Mouse (Mus musculus) heart, postnatal 14 days (tissue): Measurements from ENCODE around the gene Tgfa. TPM values are rescaled to one million over a fixed set of nuclear protein-coding genes. Genes with fewer than 3 reads are reported as not detected.

Experiments
- DNase-seq, 2 experiments: peaks; one replicate each; pipeline ENCODE4 v3.0.0; 2021 to 2022
- intact Hi-C: fragments of 180-260 bp; cut with DNase I; formaldehyde crosslinking; loops from one replicate; pipeline ENCODE4 v1.15.1; 2025
- total RNA-seq, 2 experiments: library from RNA; stranded (reverse); gene quantifications; 2 replicates each; pipeline ENCODE4 v1.2.3; 2021

Tgfa gene
- total RNA-seq, 2 experiments from 2014 or later = 1.3 to 1.4 TPM

DNA sequence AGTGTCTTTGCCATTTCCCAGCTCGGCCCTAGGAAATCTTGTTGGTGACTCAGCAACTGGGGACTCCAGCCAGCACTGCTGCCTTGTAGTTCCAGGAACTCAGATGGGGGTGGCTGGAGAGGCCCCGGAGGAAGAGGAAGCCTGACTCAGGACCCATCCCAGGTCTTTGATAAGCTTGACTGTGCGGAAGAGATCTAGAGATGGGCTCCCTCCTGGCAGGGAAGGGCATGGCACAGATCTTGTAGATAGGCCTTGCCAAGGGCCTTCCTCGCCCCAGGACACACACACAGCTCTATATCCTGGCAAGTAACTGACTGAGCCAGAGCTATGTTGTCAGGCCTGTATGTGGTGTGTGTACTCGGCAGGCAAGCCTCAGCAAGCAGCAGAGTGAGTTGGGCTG lies 24.5 kb downstream of the Tgfa start:
- intact Hi-C loops = no loop called here
- DNase-seq = peak in 1 of 2 experiments; percentile 34

DNA sequence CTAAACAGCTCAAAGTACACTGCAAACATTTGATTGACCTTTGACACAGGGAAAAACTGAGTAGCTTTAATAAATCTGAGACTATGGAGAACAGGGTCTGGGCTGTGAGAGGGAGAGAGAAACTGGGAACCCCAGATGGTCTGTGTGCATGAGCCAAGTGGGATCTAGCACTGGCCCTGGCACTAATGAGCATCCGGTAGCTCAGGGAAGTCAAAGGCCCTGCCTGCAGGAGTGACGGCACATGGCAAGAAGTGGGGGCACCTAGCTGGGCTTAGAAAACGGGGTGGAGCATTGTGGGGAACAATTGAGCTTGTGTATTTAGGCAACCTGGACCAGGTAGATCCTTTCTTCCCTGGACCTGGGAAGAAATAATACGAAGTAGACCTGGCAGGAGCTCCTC lies 25.1 kb downstream of the Tgfa start:
- intact Hi-C loops = no loop called here
- DNase-seq = no peak

DNA sequence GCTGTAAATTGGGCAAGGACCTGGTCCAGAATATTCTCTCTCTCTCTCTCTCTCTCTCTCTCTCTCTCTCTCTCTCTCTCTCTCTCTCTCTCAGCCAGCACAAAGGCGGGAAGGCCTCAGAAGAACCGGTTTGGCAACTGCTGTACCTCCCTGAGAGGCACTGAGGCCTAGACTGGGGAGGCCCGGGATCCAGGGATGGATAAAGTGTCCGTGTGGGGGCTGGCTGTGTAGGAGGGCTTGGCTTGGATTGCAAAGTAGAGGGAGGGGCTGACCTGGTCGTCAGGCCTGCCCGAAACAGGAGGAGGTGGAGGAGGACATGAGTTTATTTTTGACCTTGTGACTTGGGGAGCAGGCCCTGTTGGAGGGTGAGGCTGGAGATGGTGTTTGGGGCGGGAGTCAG lies 27.4 kb downstream of the Tgfa start:
- no peak for DNase-seq
- intact Hi-C loops = no loop called here

DNA sequence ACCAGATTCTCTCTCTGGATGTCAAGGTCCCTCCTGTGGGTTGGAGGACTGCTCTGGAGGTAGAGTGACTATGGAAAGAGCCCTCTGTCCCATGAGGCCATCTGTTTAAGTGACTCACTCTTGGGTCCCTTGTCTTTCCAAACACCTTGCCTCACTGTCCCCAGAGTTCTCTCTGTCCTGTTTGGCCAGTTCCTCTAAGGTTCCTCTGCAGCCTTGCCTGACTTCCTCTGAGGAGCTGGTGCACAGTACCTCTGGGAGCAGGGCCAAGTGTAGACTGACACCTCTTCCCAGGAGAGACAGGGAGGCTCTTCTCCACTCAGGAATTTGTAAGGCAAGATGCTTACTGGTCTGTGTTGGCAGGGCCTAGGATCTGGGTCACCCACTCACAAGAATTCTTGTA lies 30.6 kb downstream of the Tgfa start:
- intact Hi-C loops = no loop called here
- no peak for DNase-seq

DNA sequence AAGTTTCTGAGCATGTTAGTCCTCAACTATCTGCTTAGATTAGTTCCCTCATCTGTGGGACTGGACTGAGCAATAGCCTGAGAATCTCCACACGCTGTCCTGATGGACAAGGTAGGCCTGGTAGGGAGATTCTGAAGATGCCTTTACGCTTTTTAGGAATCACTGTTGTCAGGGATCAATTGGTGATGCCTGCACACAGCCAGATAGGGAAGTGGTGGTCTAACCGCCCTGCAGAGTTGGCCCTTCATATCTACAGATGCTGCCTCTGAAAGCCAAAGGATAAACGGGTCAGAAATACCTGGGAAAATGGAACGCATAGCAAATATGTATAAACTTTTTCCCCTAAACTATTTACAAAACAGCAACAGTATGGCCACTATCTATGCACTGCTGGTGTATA lies 37.3 kb downstream of the Tgfa start:
- intact Hi-C loops = no loop called here
- no peak for DNase-seq

DNA sequence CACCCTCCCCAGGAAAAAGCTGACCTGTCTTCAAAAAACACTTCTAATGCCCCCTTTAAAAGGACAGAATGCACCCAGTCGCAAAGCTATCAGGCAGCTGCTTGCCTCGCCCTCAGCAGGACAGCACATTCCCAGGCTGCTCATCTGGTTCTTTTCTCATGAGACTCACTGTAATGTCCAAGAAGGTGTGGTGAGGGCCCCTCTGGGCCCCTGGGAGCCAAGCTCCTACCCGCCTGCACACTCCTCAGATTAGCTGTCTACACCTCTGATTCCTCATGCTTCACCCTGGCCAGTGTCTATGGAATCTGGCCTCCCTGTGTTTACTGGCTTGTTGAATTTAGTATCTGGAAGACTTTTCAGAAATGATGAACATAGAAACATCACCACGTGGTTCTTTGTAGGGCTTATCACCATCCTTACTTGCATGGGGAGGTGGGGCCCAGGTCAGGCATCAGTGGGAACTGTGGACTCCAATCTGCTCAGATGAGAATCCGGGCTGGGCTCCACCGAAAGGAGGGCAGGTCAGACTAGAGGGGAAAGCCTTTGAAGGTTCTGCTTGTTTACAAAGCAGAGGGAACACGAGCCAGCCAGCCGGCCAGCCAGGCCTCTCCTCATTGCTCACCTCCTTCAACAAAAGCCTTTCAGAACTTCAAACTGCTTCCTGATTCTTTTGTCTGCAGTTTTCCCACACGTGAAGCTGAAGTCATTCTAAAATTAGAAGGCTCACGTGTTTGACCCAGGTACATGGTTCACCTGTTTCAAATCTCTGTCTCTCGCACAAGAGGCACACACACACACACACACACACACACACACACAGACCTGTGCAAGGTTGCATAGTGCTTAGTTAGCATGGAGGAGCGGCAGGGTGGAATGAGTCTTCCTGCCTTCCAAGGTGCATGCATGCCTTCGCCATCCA lies 38.7 kb downstream of the Tgfa start:
- DNase-seq = no peak
- intact Hi-C loops = no loop called here

DNA sequence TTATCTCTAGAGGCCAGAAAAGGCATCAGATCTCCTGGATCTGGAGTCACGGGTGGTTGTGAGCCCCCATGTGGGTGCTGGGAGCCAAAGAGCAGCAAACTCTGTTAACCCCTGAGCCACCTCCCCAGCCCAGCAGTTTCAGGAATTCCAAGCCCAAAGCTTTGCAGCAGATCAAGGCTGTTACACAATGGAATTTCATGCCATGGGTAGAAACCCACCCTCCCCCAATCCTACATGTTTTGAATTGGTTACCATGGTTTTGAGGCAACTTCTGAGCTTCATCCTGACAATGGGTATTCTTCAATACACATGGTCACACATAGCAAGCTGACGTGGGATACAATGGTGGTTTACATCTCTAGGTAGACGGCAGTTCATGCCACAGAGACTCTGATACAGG lies 49.8 kb downstream of the Tgfa start:
- no peak for DNase-seq
- intact Hi-C loops = no loop called here

DNA sequence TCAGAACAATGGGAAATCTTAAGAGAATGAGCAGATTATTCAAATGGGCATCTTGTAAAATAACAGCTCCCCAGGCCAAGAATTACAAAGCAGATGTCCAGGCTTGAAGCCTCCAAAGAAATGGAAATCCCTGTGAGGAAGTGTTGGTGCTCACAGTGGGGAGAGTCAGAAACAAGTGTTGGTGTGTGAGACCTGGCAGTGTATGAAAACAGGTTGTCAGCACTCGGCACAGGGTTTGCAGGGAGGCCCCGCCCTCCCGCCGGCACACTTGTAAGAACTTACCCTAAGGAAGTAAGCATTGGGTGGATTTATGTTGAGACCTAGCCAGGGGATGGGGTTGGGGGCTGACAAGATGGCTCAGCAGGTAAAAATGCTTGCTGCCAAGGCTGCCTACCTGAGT lies 50.9 kb downstream of the Tgfa start:
- intact Hi-C loops = no loop called here

DNA sequence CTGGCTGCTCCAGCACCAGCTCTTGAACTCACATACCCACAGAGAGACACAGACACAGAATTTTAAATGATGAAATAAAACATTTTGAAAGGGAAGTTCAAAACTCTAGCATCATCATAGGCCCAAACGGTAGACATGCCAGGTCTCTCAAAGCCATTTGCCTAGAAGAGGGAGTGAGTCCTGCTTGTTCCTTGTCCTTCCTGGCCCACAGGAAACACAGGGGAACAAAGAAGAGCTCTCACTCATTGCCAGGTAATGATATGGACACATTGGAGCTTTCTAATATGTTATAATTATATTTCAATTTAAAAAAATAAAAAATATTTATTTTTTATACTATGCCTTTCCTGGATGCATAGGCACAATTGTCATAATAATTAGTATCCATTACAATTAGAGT lies 53.5 kb downstream of the Tgfa start:
- intact Hi-C loops = no loop called here
- no peak for DNase-seq

More for the DNA sequence above, 50.9 kb downstream of the Tgfa start:
- DNase-seq = no peak

DNA sequence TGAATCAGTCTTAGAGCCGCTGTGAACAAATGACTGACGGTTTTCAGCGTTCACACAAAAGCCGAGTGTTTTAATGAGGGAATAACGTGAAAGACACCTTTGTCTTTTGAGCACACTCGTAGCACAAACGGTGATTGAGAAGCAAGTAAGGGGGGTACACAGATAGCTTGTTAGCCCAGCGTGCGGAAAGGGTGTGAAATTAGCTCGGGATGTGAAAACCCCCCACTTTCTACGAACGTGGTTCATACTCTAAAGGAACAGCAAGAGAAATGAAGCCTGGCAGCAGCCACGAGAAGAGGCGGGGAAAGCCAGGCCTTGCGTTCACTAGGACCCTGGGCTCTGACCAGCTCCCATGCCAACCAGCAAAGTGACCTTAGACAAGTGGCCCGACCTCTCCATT lies 54.0 kb downstream of the Tgfa start:
- intact Hi-C loops = no loop called here
- DNase-seq = no peak

DNA sequence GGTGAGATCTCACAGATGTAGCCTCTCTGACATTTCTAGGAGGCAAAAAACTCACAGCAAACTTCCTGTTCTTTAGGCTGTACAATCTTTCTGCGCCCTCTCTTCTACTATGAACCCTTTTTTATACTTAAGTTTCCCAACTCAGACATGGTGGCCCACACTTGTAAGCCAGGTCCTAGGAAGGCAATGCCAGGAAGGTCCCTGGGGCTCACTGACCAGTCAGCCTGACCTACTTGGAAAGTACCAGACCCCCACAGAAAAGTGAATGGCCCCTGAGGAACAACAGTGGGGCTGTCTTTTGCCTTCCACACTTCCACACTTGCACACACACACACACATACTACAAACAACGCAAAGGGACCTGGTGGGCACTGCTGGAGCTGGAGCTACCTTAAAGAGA lies 55.2 kb downstream of the Tgfa start:
- DNase-seq = no peak
- intact Hi-C loops = no loop called here

DNA sequence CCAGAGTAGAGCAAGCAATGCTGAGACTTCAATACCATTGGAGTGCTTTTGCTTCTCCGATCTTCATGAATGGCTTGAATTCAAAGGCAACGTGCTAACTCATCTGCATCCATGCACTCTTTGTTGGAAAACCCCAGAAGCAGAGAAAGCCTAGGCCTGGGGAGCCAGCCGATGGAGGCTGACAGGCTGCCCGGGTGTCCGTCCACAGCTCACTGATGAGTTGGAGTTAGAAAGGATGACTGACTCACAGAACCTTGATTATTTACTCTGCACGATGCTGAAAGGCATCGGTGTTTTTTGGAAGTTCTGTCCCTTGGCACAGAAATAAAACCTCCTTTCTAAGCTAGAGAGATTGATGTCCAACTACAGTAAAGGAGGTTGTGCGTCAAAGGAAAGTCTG lies 55.8 kb downstream of the Tgfa start:
- intact Hi-C loops = no loop called here
- DNase-seq = no peak

DNA sequence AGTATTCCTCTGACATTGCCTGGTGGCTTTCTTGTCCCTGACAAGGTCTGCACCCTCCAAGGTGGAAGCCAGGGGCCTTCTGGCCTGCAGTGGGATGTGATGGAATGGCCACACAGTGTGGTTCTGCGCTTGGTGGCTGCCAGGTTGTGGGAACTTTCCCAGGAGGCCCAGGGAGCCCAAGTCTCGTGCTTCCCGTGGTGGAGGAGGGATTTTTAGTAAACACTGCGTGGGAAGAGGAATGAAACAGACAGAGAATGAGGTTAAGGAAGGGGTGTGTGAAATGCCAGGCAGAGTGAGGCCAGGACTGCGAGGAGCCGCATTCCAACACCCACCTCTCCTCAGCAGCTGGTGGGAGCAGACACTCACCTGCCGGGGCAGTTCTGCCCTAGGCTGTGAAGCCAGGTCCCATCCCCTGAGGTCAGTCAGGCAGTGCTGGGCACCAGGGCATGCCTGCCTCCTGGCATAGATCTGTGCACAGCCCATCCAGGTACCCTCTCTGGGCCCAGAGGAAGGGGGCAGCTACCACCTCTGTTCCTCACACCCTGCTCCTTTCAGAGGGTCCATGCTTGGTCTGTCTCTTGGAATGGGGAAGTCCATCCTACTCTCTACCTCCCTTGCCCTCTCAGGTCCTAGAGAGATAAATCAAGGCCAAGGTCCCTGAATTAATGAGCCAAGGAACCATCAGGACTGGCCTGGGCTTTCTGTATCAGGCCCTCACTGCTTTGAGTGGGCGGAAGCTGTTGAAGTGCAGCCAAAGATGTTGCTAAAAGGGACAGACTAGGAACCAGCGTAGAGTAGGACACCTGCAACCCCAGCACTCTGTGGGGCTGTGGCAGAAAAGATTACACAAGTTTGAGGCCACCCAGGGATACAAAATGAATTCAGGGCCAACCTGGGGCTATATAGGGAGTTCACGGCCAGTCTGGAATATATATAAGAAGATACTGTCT lies 57.4 kb downstream of the Tgfa start:
- DNase-seq = no peak
- intact Hi-C loops = no loop called here

DNA sequence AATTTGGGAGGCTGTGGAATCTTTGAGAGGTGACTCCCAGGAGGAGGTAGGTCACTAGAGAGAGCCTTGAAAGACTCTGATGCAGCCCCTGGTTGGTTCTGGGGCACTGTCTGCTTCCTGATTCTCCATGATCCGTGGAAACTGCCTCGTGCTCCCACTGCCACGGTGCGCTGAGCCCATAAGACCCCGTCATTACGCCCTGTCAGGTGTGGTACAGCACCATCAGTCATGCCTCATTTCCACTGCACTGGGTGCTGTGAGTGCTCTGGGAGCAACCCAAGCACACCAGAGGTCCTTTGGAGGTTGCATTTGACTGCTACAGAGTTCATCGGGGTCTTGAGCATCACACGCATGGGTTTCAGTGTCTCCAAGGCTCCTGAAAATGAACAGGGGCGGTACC lies 60.9 kb downstream of the Tgfa start:
- intact Hi-C loops = no loop called here
- DNase-seq = no peak

DNA sequence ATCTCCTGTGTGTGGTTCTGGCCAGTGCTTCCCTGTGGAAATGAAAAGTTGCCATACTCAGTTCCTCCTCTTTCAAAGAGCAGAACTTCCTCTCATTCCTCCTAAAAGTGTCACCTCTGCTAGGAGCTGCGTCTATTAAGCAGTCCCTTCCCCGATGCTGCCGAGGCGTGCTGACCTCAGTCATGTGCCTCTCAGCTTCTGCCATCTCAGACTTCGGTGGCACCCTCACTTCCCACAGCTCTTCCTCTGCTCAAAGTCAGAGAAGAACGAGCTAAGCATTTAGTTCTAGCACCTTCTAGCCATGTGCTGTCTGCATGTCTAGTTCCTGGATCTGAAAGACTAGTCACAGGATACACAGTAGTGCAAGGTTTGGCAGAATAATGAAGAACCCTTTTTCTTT lies 64.2 kb downstream of the Tgfa start:
- DNase-seq = no peak
- intact Hi-C loops = no loop called here

DNA sequence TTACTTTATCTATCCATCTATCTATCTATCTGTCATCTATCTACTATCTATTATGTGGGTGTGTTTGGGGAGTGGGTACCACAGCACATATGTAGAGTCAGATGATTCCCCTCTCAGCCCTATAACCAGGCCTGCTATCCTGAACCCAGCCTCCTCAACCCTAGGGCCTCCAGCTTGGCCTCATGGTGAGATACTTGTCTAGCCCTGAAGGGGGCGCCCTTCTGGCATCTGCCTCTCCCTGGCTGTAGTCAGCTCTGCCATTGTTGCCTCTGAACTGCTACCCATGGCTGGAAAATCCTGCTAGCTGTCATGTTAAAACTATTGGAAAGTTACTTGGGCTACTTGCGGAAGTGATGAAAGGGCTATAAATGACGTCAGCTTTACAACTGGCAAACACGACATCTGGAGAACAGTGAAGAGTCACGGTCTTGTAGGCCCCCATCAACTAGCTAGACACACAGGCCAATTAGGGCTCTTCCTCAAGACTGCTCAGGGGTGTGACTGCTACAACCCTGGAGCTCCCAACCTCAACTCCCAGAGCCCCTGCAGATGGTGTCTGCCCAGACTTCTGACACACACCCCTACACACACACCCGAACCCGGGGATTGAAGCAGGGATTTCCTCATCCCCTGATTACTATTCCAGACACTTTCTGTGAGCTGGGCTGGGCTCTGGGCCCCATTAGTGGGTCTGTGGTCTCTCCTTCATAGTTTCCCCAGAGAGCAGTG lies 65.5 kb downstream of the Tgfa start:
- intact Hi-C loops = no loop called here
- DNase-seq = no peak

DNA sequence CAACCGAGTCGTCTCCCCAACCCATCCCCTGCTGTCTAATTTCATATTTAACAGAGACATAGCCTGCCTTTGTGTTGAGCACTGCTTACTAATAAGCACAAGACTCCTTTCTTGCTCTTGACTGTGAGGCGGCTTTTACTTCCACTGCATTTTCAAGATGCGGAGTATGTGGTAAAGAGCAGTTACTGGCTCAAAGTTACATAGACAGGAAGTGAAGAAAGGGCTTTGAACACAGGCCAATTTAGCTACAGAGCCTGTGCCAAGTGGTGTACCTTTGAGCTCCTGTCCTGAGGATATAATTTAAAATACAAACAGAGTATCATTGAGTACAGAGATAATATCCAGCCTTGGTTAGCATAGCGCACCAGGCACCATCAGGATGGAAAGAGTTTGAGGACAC lies 71.8 kb downstream of the Tgfa start:
- intact Hi-C loops = no loop called here
- DNase-seq = no peak

DNA sequence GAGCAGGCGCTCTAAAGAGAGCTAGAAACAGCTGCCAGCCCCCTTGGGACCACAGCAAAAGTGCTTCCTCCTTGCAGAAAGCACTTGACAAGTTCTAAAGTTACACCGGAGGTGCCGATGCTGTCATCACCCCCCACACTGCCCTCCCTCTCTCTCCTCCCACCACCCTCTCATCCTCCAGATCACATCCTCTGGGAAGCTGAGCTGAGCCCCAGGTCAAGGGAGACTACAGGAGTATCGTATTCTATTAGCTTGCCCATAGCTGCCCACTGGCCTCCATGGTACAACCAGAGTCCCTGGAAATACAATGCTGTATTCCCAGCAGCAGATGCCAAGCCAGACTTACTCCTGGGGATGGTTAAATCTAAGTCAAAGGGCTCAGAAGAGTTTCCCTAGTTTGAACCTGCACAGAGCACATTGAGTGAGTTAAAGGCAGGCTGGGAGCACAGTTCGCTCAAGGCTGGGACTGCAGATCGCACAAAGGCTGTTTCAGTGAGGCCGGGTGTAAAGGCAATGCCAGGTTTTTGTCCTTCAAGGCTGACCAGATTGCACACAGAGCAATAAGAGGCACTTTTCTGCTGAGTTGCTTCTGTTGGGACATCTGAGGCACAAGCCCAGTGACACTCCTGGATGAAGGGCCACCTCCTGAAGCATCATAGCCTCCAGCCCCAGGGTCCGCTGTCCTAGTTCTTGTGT lies 75.5 kb downstream of the Tgfa start:
- no peak for DNase-seq
- intact Hi-C loops = no loop called here

DNA sequence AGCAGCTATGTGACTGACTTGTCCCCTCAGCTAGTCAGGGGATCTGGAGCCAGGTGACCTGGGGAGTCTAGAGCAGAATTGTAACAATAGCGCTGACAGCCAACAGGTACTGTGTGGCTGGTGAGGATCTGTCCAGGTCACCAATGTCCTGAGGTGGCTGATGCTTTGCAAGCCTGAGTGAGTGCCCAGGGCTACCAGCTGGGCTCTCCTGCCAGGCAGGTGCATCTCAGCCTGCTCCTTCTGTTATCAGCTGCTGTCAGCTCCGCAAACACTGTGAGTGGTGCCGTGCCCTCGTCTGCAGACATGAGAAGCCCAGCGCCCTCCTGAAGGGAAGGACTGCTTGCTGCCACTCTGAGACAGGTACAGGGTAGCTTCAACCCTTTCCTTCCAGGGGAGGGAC lies 76.1 kb downstream of the Tgfa start:
- intact Hi-C loops = no loop called here
- no peak for DNase-seq

DNA sequence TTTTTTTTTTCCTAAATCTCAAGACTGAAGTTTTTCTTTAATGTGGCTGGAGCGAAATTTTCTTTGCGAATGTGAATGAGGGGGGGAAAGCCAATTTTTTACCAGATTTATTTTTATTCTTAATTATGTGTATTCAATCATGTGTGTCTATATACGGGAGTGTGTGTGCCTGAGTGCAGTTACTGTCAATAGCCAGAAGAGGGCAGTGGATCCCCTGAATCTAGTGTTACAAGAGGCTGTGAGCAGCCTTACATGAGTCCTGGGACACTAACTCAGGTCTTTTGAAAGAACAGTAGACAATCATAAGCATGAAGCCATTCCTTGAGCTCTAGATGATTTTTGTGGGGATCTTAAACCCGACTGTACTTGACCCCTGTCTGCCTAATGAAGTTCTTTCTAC lies 80.7 kb downstream of the Tgfa start:
- DNase-seq = no peak
- intact Hi-C loops = no loop called here
